In genomic region chr5:51445726-51446125, GRCm38 (mm10) we compare ENCODE assay signal across 27 mouse cellular contexts.
DNase-seq lines count a peak whose midpoint lies in the region; ATAC-seq and TF ChIP-seq lines count a peak whose summit lies in the region.
"Had no signal": no experiment of that assay in that cellular context is flagged by ENCODE, and none has a peak within 500 bp of the region (broad histone marks: within the 10 kb centered on the region; RNA-seq: fewer than 3 reads in every experiment).

No protein-coding gene starts in this region.

- no peaks in the 10 kb centered on the region for H3K4me1 ChIP-seq in kidney, embryonic 15.5 days
- H3K4me1 ChIP-seq in liver, adult 2 months (ENCODE audit: control insufficient read depth, insufficient read depth, low read length) = peaks cover 11% of the 10 kb centered on the region; the same call in 1 of the 2 replicates
- H3K4me1 ChIP-seq in liver, embryonic 12.5 days = no peaks in the 10 kb centered on the region
- H3K4me1 ChIP-seq: embryonic facial prominence, embryonic 10.5 days; embryonic facial prominence, embryonic 13.5 days; forebrain, embryonic 10.5 days; forebrain, embryonic 13.5 days had no signal

- peak; percentile 58 for ATAC-seq in kidney, embryonic 15.5 days (replicated peaks; ENCODE audit: low FRiP score)
- ATAC-seq in liver, embryonic 12.5 days = no peak
- ATAC-seq: forebrain, embryonic 13.5 days; forebrain, embryonic 16.5 days had no signal

- DNase-seq in kidney, postnatal 25 days = no peak
- DNase-seq in liver, adult 2 months (ENCODE audit: extremely low read depth, low read depth, low spot score) = peak; percentile 90
- peak; percentile 5 for DNase-seq in brain, adult 2 months (ENCODE audit: low read depth, low spot score)
- DNase-seq in cerebellum, adult 18-20 months = no peak
- DNase-seq: adrenal gland, postnatal 10 days; adrenal gland, postnatal 36 days; cerebellum, adult 11 months; cerebellum, adult 8-10 months; cerebellum, postnatal 10 days; cerebellum, postnatal 36 days; embryo, embryonic 11 days; gastrocnemius, postnatal 10 days; gastrocnemius, postnatal 36 days; heart, adult 2 months; heart, postnatal 14 days; heart, postnatal 4 days had no signal

- no peaks in the 10 kb centered on the region for H3K79me2 ChIP-seq in liver, adult 2 months (ENCODE audit: control insufficient read depth, insufficient read depth, low read length)

- TF ChIP-seq POLR2A in liver, adult 2 months (IDR thresholded peaks at IDR 0.05; ENCODE audit: extremely low read depth, insufficient read depth, low read length) = no peak

- H3K9ac ChIP-seq in kidney, embryonic 15.5 days = no peak overlapping the region
- H3K9ac ChIP-seq in liver, adult 2 months (ENCODE audit: low read depth, low read length) = no peak overlapping the region
- no peak overlapping the region for H3K9ac ChIP-seq in liver, embryonic 12.5 days
- H3K9ac ChIP-seq: embryonic facial prominence, embryonic 13.5 days; forebrain, embryonic 13.5 days; heart, embryonic 13.5 days; hindbrain, embryonic 14.5 days had no signal

- no peaks in the 10 kb centered on the region for H3K36me3 ChIP-seq in kidney, embryonic 15.5 days
- no peaks in the 10 kb centered on the region for H3K36me3 ChIP-seq in liver, adult 2 months (ENCODE audit: control insufficient read depth, insufficient read depth, low read length)
- no peaks in the 10 kb centered on the region for H3K36me3 ChIP-seq in liver, embryonic 12.5 days
- H3K36me3 ChIP-seq: embryonic facial prominence, embryonic 10.5 days; embryonic facial prominence, embryonic 13.5 days; forebrain, embryonic 10.5 days; heart, embryonic 10.5 days; heart, embryonic 13.5 days had no signal

- H3K27me3 ChIP-seq in kidney, embryonic 15.5 days = no peaks in the 10 kb centered on the region
- no peaks in the 10 kb centered on the region for H3K27me3 ChIP-seq in liver, adult 2 months (ENCODE audit: control insufficient read depth, insufficient read depth, low read length)
- no peaks in the 10 kb centered on the region for H3K27me3 ChIP-seq in liver, embryonic 12.5 days (replicated peaks)
- H3K27me3 ChIP-seq: embryonic facial prominence, embryonic 13.5 days; forebrain, embryonic 13.5 days; heart, embryonic 13.5 days had no signal

- no peak overlapping the region for H3K4me3 ChIP-seq in kidney, embryonic 15.5 days (replicated peaks)
- H3K4me3 ChIP-seq in liver, adult 2 months (ENCODE audit: insufficient read depth, low read depth, low read length) = no peak overlapping the region
- H3K4me3 ChIP-seq in liver, embryonic 12.5 days = no peak overlapping the region
- H3K4me3 ChIP-seq: embryonic facial prominence, embryonic 10.5 days; embryonic facial prominence, embryonic 13.5 days; erythroblast, embryonic 14.5 days; forebrain, embryonic 10.5 days; forebrain, embryonic 13.5 days; heart, adult 2 months; heart, embryonic 10.5 days; heart, embryonic 13.5 days had no signal

- TF ChIP-seq CTCF in liver, adult 2 months (IDR thresholded peaks at IDR 0.05; ENCODE audit: low read depth, low read length) = no peak

- H3K27ac ChIP-seq in kidney, embryonic 15.5 days = peak overlapping the region; percentile 76
- no peak overlapping the region for H3K27ac ChIP-seq in liver, adult 2 months (replicated peaks; ENCODE audit: insufficient read depth, low read depth, low read length)
- H3K27ac ChIP-seq in liver, embryonic 12.5 days = no peak overlapping the region
- H3K27ac ChIP-seq: embryonic facial prominence, embryonic 10.5 days; embryonic facial prominence, embryonic 13.5 days; forebrain, embryonic 10.5 days; forebrain, embryonic 13.5 days; heart, adult 2 months; heart, embryonic 10.5 days; heart, embryonic 13.5 days; hindbrain, embryonic 14.5 days had no signal

- no peak overlapping the region for H3K4me2 ChIP-seq in kidney, embryonic 15.5 days
- H3K4me2 ChIP-seq in liver, embryonic 12.5 days = no peak overlapping the region
- H3K4me2 ChIP-seq: embryonic facial prominence, embryonic 13.5 days; forebrain, embryonic 13.5 days; heart, embryonic 13.5 days; hindbrain, embryonic 14.5 days had no signal

- no peaks in the 10 kb centered on the region for H3K9me3 ChIP-seq in kidney, embryonic 15.5 days (replicated peaks)
- H3K9me3 ChIP-seq in liver, embryonic 12.5 days (replicated peaks) = no peaks in the 10 kb centered on the region
- H3K9me3 ChIP-seq: embryonic facial prominence, embryonic 10.5 days; embryonic facial prominence, embryonic 13.5 days; forebrain, embryonic 10.5 days; forebrain, embryonic 13.5 days; heart, embryonic 10.5 days; heart, embryonic 13.5 days had no signal

Comparison
In these comparisons a context has a peak if more than half of its experiments do, and no peak if none do; other contexts are left out.
1. DNase-seq: peak in liver, adult 2 months (single experiment) and brain, adult 2 months (single experiment); none in kidney, postnatal 25 days (0 of 2) and cerebellum, adult 18-20 months (0 of 2).